Mouse (Mus musculus) ES-Bruce4 (cell line): ENCODE data around the gene Crx. TPM values are rescaled to one million over a fixed set of nuclear protein-coding genes. Genes with fewer than 3 reads are reported as not detected.
A peak's percentile ranks its signal among the peaks of the same experiment; 100 is the strongest.
"Not testable (repeated sequence)": the region's sequence is repeated elsewhere in the genome, so short reads cannot be mapped to it uniquely, and the experiment has no call there.

ENCODE experiments used
- H3K27ac ChIP-seq: 2 replicates; pipeline ENCODE4 v1.5.1; 2012; ENCODE audit warnings: low read length, inconsistent platforms; ENCODE audit not compliant: insufficient read depth
- H3K27me3 ChIP-seq: 2 replicates; pipeline ENCODE4 v1.6.1; 2012; ENCODE audit warnings: mild to moderate bottlenecking, low read length, inconsistent platforms; ENCODE audit not compliant: control insufficient read depth, poor library complexity, insufficient read depth, severe bottlenecking
- H3K36me3 ChIP-seq: 2 replicates; pipeline ENCODE4 v1.6.1; 2012; ENCODE audit warnings: inconsistent platforms, mild to moderate bottlenecking, low read length, moderate library complexity; ENCODE audit not compliant: control insufficient read depth, poor library complexity, insufficient read depth, severe bottlenecking
- H3K4me1 ChIP-seq: one replicate; pipeline ENCODE4 v1.8.1; 2011; ENCODE audit warnings: low read length; ENCODE audit not compliant: control insufficient read depth, insufficient read depth
- H3K4me3 ChIP-seq: 2 replicates; pipeline ENCODE4 v1.5.1; 2011; ENCODE audit warnings: low read depth, mild to moderate bottlenecking, low read length
- H3K9ac ChIP-seq: 2 replicates; pipeline ENCODE4 v1.6.1; 2012; ENCODE audit warnings: low read depth, mild to moderate bottlenecking, inconsistent platforms; ENCODE audit not compliant: poor library complexity, severe bottlenecking
- H3K9me3 ChIP-seq: replicated peaks from 2 replicates; pipeline ENCODE4 v1.6.1; 2012; ENCODE audit warnings: mild to moderate bottlenecking, low read length, inconsistent platforms; ENCODE audit not compliant: control insufficient read depth, poor library complexity, insufficient read depth, severe bottlenecking
- CTCF ChIP-seq: IDR thresholded peaks from one replicate; pipeline ENCODE4 v1.8.1; 2011; ENCODE audit warnings: low read depth, low read length
- EP300 ChIP-seq: IDR thresholded peaks from 2 replicates; pipeline ENCODE4 v1.6.1; 2011; ENCODE audit warnings: low read depth, low read length; ENCODE audit not compliant: insufficient read depth
- POLR2A ChIP-seq: IDR thresholded peaks from one replicate; pipeline ENCODE4 v1.8.1; 2011; ENCODE audit warnings: low read length; ENCODE audit not compliant: insufficient read depth
- polyA plus RNA-seq: library from polyadenylated mRNA; stranded (reverse); fragments of >200 nt; gene quantifications from 2 replicates; pipeline ENCODE4 v1.2.4, GENCODE M21; 2011; ENCODE audit warnings: low read depth; ENCODE audit not compliant: missing spikeins, insufficient read depth, insufficient read length

Crx gene
- polyA plus RNA-seq, 1 experiment, result not detected

- no peak overlapping the region for H3K4me3 ChIP-seq
- TF ChIP-seq CTCF (no peak), EP300 (no peak)
- H3K27me3 ChIP-seq, result no peaks in the 10 kb centered on the region
- H3K36me3 ChIP-seq, result peaks cover 14% of the 10 kb centered on the region
- H3K9ac ChIP-seq, result no peak overlapping the region
- no peak overlapping the region for H3K27ac ChIP-seq
- H3K9me3 ChIP-seq, result no peaks in the 10 kb centered on the region
- peaks cover 3% of the 10 kb centered on the region for H3K4me1 ChIP-seq
These were observed 37.2 kb upstream of the Crx start for GRCm38 (mm10) chr7:15916996-15917395.

DNA sequence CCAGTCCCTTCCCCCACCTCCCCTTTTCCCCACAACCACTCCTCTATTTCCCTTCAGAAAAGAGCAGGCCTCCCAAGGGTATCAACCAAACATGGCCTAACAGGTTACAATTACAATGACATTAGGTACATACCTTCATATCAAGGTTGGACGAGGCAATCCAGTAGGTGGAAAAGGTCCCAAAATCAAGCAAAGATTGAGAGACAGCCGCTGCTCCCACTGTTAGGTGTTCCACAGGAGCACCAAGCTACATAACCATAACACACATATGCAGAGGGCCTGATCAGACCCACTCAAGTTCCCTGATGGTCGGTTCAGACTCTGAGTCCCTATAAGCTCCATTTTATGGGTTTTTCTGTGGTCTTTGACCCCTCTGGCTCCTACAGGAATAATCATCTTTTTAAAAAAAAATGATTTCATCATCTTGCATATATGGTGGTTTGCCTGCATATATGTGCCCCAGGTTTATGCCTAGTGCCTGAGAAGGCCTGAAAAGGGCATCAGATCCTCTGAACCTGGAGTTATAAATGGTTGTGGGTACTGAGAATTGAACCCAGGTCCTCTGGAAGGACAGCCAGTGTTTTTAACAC is 36.5 kb upstream of the Crx start:
- no peak overlapping the region for H3K27ac ChIP-seq
- peaks cover 3% of the 10 kb centered on the region for H3K4me1 ChIP-seq
- peaks cover 14% of the 10 kb centered on the region for H3K36me3 ChIP-seq
- TF ChIP-seq CTCF, result no peak
- no peak for TF ChIP-seq POLR2A
- no peak for TF ChIP-seq EP300
- H3K27me3 ChIP-seq, result no peaks in the 10 kb centered on the region
- H3K9me3 ChIP-seq, result no peaks in the 10 kb centered on the region
- no peak overlapping the region for H3K4me3 ChIP-seq
- H3K9ac ChIP-seq, result no peak overlapping the region

DNA sequence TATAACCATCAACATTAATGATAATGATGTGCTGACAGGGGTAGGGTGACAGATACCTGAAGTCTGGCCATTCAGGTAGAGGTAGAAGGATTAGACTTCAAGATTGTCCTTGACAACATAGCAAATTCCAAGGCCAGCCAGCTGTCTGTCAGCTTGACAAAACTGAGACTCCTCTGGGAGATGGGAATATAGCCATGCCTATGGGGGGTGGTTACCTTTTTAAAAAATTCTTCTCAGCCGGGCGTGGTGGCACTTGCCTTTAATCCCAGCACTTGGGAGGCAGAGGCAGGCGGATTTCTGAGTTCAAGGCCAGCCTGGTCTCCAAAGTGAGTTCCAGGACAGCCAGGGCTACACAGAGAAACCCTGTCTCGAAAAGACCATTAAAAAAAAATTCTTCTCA is 35.9 kb upstream of the Crx start:
- H3K4me3 ChIP-seq, result not testable (repeated sequence)

DNA sequence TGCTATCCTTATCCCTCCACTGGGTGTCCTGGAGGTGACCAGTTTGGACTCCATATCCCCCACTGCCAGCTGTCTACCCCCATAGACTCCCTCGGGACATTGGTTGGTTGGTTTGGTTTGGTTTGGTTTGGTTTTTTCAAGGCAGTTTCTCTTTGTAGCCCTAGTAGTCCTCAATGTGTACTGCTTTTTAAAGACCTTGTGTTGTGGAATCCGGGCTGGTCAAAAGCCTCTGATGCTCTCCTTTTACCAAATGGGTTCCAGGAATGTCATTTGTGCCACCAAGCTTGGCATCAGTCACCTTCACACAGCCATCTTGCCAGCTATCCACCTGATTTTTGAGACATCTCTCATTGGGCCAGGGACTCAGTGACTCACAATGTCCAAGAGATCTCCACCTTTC is 35.0 kb upstream of the Crx start:
- Histone ChIP-seq H3K9me3 (no peaks in the 10 kb centered on the region), H3K27me3 (no peaks in the 10 kb centered on the region), H3K4me1 (no peaks in the 10 kb centered on the region), H3K4me3 (no peak overlapping the region), H3K36me3 (peaks cover 10% of the 10 kb centered on the region), H3K9ac (no peak overlapping the region), H3K27ac (no peak overlapping the region)
- no peak for TF ChIP-seq EP300
- no peak for TF ChIP-seq CTCF
- no peak for TF ChIP-seq POLR2A

More for the DNA sequence above, 35.9 kb upstream of the Crx start:
- H3K9ac ChIP-seq, H3K27me3 ChIP-seq, H3K9me3 ChIP-seq, H3K4me1 ChIP-seq, H3K27ac ChIP-seq: not testable (repeated sequence)
- H3K36me3 ChIP-seq, result peaks cover 14% of the 10 kb centered on the region

DNA sequence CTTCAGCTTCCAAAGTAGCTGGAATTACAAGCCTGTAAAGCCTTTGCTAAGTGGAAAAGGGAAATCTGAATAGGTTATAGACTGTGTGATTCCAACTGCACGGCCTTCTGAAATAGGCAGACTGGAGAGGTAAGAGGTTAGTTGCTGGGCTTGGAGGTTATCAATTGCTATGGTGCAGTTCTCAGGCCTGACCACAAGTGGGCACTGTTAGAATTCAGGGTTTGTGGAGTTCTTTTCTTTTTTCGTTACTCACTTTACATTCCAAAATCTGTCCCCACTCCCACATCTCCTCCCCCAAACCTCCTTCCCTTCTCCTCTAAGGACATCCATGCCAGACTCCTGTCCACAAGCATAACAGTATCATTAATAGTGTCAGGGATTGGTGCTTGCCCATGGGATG is 34.5 kb upstream of the Crx start:
- H3K27ac ChIP-seq, result no peak overlapping the region
- H3K9ac ChIP-seq, result no peak overlapping the region
- no peaks in the 10 kb centered on the region for H3K9me3 ChIP-seq
- no peaks in the 10 kb centered on the region for H3K27me3 ChIP-seq
- TF ChIP-seq EP300, result no peak
- TF ChIP-seq CTCF, result peak; percentile 16
- no peaks in the 10 kb centered on the region for H3K4me1 ChIP-seq
- peaks cover 5% of the 10 kb centered on the region for H3K36me3 ChIP-seq
- H3K4me3 ChIP-seq, result no peak overlapping the region

DNA sequence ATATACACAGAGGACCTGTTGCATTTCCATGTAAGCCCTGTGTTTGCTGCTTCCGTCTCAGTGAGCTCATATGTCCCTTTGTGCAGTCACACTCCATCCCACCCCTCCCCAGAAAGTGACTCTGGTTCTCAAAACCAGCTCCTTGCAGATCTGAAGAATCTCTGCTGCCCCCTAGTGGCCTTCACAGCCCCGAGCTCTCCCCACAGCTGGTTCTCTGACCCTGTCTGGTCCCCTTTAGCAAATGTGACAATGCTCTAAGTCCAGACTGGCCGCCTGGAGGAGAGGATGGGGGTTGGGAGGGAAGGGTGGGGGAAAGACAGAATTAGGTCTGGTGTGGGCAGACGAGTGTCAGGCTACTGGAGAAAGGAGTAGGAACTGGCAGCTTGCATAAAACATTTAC is 32.4 kb upstream of the Crx start:
- H3K4me1 ChIP-seq, result no peaks in the 10 kb centered on the region
- H3K9me3 ChIP-seq, result no peaks in the 10 kb centered on the region
- no peak overlapping the region for H3K9ac ChIP-seq
- no peaks in the 10 kb centered on the region for H3K27me3 ChIP-seq
- TF ChIP-seq POLR2A, result no peak
- TF ChIP-seq CTCF, result peak; percentile 90
- no peaks in the 10 kb centered on the region; the same call in 1 of the 2 replicates for H3K36me3 ChIP-seq
- no peak overlapping the region for H3K27ac ChIP-seq
- H3K4me3 ChIP-seq, result no peak overlapping the region

DNA sequence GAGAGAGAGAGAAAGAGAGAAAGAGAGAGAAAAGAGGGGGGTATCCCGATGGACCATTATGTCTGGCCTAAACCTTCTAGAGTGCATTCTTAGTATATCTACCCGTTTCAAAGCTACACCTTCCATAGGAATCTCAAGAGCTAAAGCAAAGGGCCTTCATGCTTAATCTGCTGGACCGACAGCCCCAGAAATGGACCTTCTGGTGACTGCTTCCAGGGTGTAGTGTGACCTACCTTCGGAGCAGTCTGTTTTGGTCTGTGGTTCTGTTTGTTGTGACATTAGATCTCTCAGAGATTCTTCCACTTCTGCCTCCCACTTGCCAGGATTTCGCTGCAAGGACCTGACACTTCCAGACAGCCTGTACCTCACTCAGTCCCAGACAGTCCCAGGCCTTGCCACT is 30.8 kb upstream of the Crx start:
- Histone ChIP-seq H3K4me1 (no peaks in the 10 kb centered on the region), H3K27me3 (no peaks in the 10 kb centered on the region), H3K27ac (no peak overlapping the region), H3K9ac (no peak overlapping the region), H3K36me3 (no peaks in the 10 kb centered on the region), H3K4me3 (no peak overlapping the region), H3K9me3 (no peaks in the 10 kb centered on the region)
- TF ChIP-seq EP300 (no peak), POLR2A (no peak), CTCF (no peak)
